Mouse (Mus musculus) heart, adult 18-20 months (tissue): ENCODE measurements around the gene Ppp2r5e. TPM values are rescaled to one million over a fixed set of nuclear protein-coding genes. Genes with fewer than 3 reads are reported as not detected.

Source experiments
- DNase-seq, 2 experiments: peaks; one replicate each; pipeline ENCODE4 v3.0.0; 2021 to 2022; ENCODE audit warnings: mixed read lengths in 1 of 2
- total RNA-seq, 2 experiments: library from RNA; stranded (reverse); gene quantifications; 2 replicates each; pipeline ENCODE4 v1.2.3; 2021

Gene Ppp2r5e
- total RNA-seq, 2 experiments from 2014 or later = 30.9 to 32.2 TPM

GRCm38 (mm10) chr12:75537673-75538423 lies 58.2 kb downstream of the Ppp2r5e start:
- DNase-seq = no peak

- no peak for DNase-seq
Measured at GRCm38 (mm10) chr12:75537019-75537672, 58.9 kb downstream of the Ppp2r5e start.

- no peak for DNase-seq
Measured at GRCm38 (mm10) chr12:75536566-75536965, 59.5 kb downstream of the Ppp2r5e start.

- no peak for DNase-seq
Measured at GRCm38 (mm10) chr12:75533145-75533544, 62.9 kb downstream of the Ppp2r5e start.

GRCm38 (mm10) chr12:75531895-75532294 lies 64.2 kb downstream of the Ppp2r5e start:
- DNase-seq = no peak

GRCm38 (mm10) chr12:75528857-75529808 lies 66.9 kb downstream of the Ppp2r5e start:
- peak; percentile 26 to 41 for DNase-seq

- no peak for DNase-seq
Measured at GRCm38 (mm10) chr12:75528300-75528699, 67.7 kb downstream of the Ppp2r5e start.

GRCm38 (mm10) chr12:75524199-75524598 lies 71.8 kb downstream of the Ppp2r5e start:
- DNase-seq = no peak

GRCm38 (mm10) chr12:75522931-75523330 lies 73.1 kb downstream of the Ppp2r5e start:
- no peak for DNase-seq

- no peak for DNase-seq
Measured at GRCm38 (mm10) chr12:75522360-75522759, 73.7 kb downstream of the Ppp2r5e start.

GRCm38 (mm10) chr12:75520395-75520794 lies 75.7 kb downstream of the Ppp2r5e start:
- DNase-seq = no peak

GRCm38 (mm10) chr12:75519181-75519940 lies 76.7 kb downstream of the Ppp2r5e start:
- no peak for DNase-seq

- DNase-seq = no peak
Measured at GRCm38 (mm10) chr12:75515301-75515906, 80.6 kb downstream of the Ppp2r5e start.

GRCm38 (mm10) chr12:75511520-75511919 lies 84.5 kb downstream of the Ppp2r5e start:
- no peak for DNase-seq

- DNase-seq = no peak
Measured at GRCm38 (mm10) chr12:75504991-75505650, 90.9 kb downstream of the Ppp2r5e start.

- DNase-seq = no peak
Measured at GRCm38 (mm10) chr12:75502664-75503063, 93.4 kb downstream of the Ppp2r5e start.

GRCm38 (mm10) chr12:75497698-75498097 lies 98.3 kb downstream of the Ppp2r5e start:
- DNase-seq = no peak

- no peak for DNase-seq
Measured at GRCm38 (mm10) chr12:75495636-75496035, 100.4 kb downstream of the Ppp2r5e start.

- DNase-seq = no peak
Measured at GRCm38 (mm10) chr12:75494643-75495042, 101.4 kb downstream of the Ppp2r5e start.

GRCm38 (mm10) chr12:75492549-75493327 lies 103.3 kb downstream of the Ppp2r5e start:
- DNase-seq = no peak
